Mouse (Mus musculus): ENCODE results near the gene Mindy4. TPM values are rescaled to one million over a fixed set of nuclear protein-coding genes. Genes with fewer than 3 reads are reported as not detected.

Mindy4 gene
- total RNA-seq, 2 experiments from 2014 or later, result 9.5 to 12.6 TPM

DNA sequence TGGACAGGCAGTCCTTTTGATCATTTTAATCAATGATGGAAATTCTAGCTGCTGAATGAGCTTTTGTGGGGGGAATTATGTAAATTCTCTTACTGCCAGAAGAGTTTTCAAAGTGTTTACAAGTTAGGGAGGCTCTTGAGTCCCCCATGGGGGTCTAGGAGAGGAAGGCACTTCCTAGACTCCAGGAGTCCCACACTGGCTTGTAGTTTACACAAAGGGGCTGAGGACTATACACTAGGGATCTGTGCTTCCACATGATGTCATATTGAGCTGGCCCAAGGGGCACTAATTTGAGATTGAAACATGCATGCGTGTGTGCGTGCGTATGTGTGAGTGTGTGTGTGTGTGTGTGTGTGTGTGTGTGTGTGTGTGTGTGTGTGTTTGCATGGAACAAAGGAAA lies 748 bp downstream of the Mindy4 start:
- DNase-seq (ENCODE audit: low spot score in 2 of 2), result peak in 1 of 2 experiments; percentile 11

GRCm38 (mm10) chr6:55207786-55208185 lies 4.6 kb downstream of the Mindy4 start:
- DNase-seq (ENCODE audit: low spot score in 2 of 2), result no peak

GRCm38 (mm10) chr6:55210423-55211365 lies 7.5 kb downstream of the Mindy4 start:
- DNase-seq (ENCODE audit: low spot score in 2 of 2), result no peak

GRCm38 (mm10) chr6:55214541-55214940 lies 11.4 kb downstream of the Mindy4 start:
- no peak for DNase-seq (ENCODE audit: low spot score in 2 of 2)

DNA sequence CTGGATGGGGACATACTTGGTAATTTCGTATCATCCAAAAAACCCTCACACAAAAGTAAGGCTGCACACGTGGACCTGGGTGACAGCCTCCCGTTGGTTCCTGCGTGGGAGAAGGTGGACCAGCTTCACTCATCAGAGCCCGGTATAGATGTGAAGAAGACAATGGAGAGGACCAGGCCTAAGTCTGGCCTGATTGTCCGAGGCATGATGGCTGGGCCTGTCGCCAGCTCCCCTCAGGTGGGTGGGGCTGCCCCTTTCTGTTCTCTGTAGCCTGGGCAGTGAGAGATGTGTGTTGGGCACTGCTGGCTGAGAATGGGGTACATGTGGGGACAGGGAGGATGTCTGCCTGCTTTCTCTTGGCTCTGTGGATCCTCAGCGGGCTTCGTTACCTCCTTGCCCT lies 15.0 kb downstream of the Mindy4 start:
- no peak for DNase-seq (ENCODE audit: low spot score in 2 of 2)

GRCm38 (mm10) chr6:55223986-55224385 lies 20.8 kb downstream of the Mindy4 start:
- DNase-seq (ENCODE audit: low spot score in 2 of 2), result no peak

- DNase-seq (ENCODE audit: low spot score in 2 of 2), result no peak
Observed at GRCm38 (mm10) chr6:55230048-55230447, 26.9 kb downstream of the Mindy4 start.

DNA sequence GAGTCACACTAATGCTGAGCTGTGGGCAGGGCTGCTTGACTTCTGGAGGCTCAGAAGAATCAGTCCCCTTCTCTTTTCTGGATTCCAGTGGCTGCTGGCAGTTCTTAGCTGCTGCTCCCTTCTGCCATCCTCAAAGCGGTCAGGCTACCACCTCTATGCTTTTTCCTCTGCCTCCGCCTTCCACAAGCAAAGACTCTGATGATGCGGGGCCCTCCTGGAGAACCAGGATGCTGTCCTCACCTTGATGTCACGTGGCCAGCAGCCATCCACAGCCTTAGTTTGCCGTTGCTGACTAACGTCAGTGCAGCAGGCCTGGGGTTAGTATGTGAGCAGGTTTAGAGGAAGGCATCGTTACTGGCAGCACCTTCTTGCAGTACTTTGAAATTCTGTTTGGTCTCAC lies 28.9 kb downstream of the Mindy4 start:
- DNase-seq (ENCODE audit: low spot score in 2 of 2), result no peak

GRCm38 (mm10) chr6:55232524-55233264 lies 29.5 kb downstream of the Mindy4 start:
- DNase-seq (ENCODE audit: low spot score in 2 of 2), result peak in 1 of 2 experiments; percentile 51

- no peak for DNase-seq (ENCODE audit: low spot score in 2 of 2)
Observed at GRCm38 (mm10) chr6:55233326-55233725, 30.1 kb downstream of the Mindy4 start.

- DNase-seq (ENCODE audit: low spot score in 2 of 2), result no peak
Observed at GRCm38 (mm10) chr6:55234636-55235035, 31.5 kb downstream of the Mindy4 start.

- DNase-seq (ENCODE audit: low spot score in 2 of 2), result no peak
Observed at GRCm38 (mm10) chr6:55235733-55236132, 32.5 kb downstream of the Mindy4 start.

DNA sequence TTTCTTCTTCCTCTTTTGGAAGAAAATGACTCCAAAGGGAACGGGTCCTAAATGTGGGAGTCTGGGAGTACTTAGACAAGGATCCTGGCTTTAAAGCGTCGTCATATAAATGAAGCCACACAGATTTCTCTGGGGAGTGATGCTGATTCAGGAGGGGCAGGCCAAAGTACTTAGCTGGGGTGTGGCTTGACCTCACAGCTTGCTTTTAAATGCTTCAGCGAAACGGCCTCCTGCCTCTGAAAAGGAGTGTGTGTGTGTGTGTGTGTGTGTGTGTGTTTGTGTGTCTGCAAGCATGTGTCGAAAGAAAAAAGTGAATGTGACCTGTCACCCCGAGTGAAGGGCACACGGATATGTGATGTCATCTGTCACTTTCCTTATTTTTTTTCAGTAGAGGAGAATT lies 36.7 kb downstream of the Mindy4 start:
- DNase-seq (ENCODE audit: low spot score in 2 of 2), result no peak

DNA sequence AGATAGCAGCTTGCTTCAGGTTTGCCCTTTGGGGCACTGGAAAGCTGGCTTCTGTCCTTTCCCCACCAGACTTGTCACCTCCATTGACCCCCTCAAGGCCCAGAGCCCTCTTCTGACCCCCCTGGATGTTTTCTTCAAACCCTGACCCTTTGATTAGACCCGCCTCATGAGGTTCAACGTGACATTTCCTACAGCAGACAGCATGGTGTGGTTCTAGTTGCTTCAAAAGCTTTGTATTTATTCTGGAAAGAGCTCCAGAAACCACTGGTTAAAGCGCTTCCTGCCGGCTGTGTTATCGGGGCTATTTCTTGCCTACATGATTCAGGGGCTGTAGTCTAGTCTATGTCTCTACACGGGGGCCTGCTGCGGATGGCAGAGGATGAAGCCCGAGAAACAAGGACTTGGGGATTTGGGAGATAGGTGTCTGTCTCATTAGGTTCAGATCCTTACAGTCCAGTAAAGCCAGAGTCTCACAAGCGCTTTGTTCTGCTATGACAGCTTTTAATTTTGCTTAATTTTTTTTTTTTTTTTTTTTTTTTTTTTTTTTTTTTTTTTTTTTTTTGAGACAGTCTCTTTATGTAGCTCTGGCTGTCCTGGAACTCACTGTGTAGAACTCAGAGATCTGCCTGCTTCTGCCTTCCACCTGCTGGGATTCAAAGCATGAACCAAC lies 37.5 kb downstream of the Mindy4 start:
- DNase-seq (ENCODE audit: low spot score in 2 of 2), result no peak

DNA sequence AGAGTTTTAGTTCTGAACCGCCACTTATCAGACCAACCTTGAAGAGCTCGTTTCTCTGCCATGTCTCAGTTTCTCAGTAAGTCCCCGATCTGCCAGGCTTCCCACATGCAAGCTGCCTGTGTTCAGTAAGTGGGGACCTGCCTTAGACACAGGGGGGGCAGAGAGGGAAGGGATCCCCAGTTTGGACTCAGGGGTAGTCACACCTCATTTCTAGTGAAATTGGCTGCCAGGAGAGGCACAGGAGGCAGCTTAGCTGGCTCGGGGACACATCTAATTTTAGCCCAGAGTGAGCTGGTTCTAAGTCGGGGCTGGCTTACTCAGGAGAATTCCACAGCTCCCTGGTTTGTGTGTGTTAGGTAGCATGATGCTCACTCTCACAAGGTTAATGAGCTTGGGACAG lies 38.3 kb downstream of the Mindy4 start:
- peak in 1 of 2 experiments; percentile 30 for DNase-seq (ENCODE audit: low spot score in 2 of 2)

DNA sequence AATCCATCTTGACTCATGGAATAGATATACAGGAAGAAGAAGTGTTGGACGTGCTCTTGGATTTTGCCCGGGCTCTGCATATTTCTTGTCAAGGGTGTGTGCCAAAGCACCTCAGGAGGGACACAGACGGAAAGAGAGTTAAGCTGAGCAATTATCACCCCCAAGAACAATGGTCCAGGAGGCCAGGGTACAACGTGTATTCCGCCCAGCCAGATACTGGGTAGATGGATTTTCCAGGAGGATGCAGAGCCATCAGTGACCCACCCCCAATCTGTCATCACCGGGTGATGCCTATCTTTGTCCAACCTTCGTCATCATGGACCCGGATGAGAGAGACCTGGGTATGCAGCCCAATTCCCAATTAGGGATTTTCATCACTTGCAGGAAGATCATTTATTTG lies 42.5 kb downstream of the Mindy4 start:
- DNase-seq (ENCODE audit: low spot score in 2 of 2), result no peak

DNA sequence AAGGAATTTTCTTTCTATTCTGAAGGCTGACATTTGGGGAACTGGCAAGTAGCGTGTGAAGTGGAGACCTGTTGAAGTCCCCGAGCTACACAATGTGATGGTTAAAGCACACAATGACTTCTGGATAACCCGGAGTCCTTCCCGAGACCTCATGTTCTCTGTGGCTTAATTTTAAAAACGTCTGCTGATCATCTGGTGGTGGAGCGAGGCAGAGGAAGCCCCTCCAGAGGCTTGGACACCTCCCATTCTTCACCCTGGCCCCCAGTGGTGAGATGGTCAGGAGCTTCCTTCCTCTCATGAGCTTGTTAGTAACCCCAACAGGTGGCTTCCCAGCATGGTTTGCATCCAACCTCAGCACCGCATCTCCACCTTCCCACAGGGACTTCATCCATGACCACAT lies 43.3 kb downstream of the Mindy4 start:
- no peak for DNase-seq (ENCODE audit: low spot score in 2 of 2)

DNA sequence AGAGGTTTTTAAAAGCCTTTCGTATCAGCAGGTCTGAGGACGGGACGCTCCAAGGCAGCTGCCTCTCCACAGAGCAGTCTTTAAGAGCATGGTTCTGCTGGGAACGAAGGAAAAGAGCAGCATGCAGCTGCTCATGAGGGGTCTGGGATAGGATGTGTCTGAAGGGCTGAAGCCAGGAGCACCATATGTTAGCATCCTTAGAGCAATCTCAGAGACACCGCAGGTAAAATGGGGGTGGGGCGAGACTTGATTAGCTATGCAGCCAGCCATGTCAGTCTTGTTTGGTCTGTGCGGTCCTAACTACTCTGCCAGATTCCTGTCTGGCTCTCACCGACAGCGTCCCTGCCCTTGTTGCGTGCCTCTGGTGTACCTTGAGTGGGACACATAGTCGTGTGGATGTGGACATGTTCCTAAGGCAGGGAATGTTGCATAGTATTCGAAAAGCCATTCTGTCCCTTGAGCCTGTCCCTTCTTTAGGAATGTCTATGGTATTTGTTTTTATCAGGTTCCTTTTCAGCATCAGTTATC lies 43.8 kb downstream of the Mindy4 start:
- DNase-seq (ENCODE audit: low spot score in 2 of 2), result no peak

- DNase-seq (ENCODE audit: low spot score in 2 of 2), result no peak
Observed at GRCm38 (mm10) chr6:55249263-55249662, 46.1 kb downstream of the Mindy4 start.

GRCm38 (mm10) chr6:55250809-55251208 lies 47.6 kb downstream of the Mindy4 start:
- no peak for DNase-seq (ENCODE audit: low spot score in 2 of 2)

DNA sequence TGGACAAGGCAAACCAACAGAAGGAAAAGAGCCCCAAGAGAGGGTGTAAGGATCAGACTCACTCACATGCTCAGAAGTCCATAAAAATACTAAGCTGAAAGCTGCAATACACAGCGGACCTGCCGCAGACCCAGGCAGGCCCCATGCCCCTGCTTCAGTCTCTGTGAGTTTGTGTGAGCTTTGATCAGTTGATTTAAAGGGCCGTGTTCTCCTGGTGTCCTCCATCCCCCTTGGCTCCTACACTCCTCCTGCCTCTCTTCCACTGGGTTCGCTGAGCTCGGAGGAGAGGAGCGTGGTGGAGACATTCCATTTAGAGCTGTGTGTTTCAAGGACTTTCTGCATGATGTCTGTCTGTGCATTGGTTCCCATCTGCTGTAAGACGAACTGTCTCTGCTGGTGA lies 48.4 kb downstream of the Mindy4 start:
- peak in 1 of 2 experiments; percentile 41 for DNase-seq (ENCODE audit: low spot score in 2 of 2)

All from layer of hippocampus, adult 18-20 months (tissue).